Mouse (Mus musculus): ENCODE measurements around the gene Hdac11. TPM values are rescaled to one million over a fixed set of nuclear protein-coding genes. Genes with fewer than 3 reads are reported as not detected.

The Hdac11 gene
- polyA plus RNA-seq, 1 experiment from 2014 or later: 15.6 TPM

GRCm38 (mm10) chr6:91139846-91140245, 16.6 kb upstream of the Hdac11 start:
- WGBS: 33% methylated on average over 4 of the region's 4 CpGs
- no peak overlapping the region for H3K4me2 ChIP-seq
- ATAC-seq (ENCODE audit: insufficient number of reproducible peaks, insufficient read depth, low FRiP score, low TSS enrichment, low read depth): no peak
- H3K27me3 ChIP-seq: no peaks in the 10 kb centered on the region
- H3K9me3 ChIP-seq: no peaks in the 10 kb centered on the region
- H3K27ac ChIP-seq: no peak overlapping the region
- H3K36me3 ChIP-seq: no peaks in the 10 kb centered on the region
- no peak overlapping the region for H3K4me3 ChIP-seq
- H3K9ac ChIP-seq: no peak overlapping the region
- no peaks in the 10 kb centered on the region for H3K4me1 ChIP-seq

- Histone ChIP-seq H3K27ac (no peak overlapping the region), H3K27me3 (no peaks in the 10 kb centered on the region), H3K9ac (no peak overlapping the region), H3K4me3 (no peak overlapping the region), H3K4me1 (peaks cover 13% of the 10 kb centered on the region), H3K9me3 (no peaks in the 10 kb centered on the region), H3K4me2 (no peak overlapping the region), H3K36me3 (no peaks in the 10 kb centered on the region)
- ATAC-seq (ENCODE audit: insufficient number of reproducible peaks, insufficient read depth, low FRiP score, low TSS enrichment, low read depth): no peak
- WGBS: 63% methylated on average over 3 of the region's 3 CpGs
These were observed 11.4 kb upstream of the Hdac11 start for GRCm38 (mm10) chr6:91145056-91145455.

GRCm38 (mm10) chr6:91145572-91145971, 10.9 kb upstream of the Hdac11 start:
- H3K4me1 ChIP-seq: peaks cover 13% of the 10 kb centered on the region
- H3K27me3 ChIP-seq: no peaks in the 10 kb centered on the region
- no peaks in the 10 kb centered on the region for H3K9me3 ChIP-seq
- H3K4me2 ChIP-seq: no peak overlapping the region
- no peak overlapping the region for H3K27ac ChIP-seq
- no peak overlapping the region for H3K9ac ChIP-seq
- H3K36me3 ChIP-seq: no peaks in the 10 kb centered on the region
- no peak overlapping the region for H3K4me3 ChIP-seq
- 71% methylated on average over 5 of the region's 5 CpGs for WGBS
- ATAC-seq (ENCODE audit: insufficient number of reproducible peaks, insufficient read depth, low FRiP score, low TSS enrichment, low read depth): no peak

GRCm38 (mm10) chr6:91146443-91147151, 9.9 kb upstream of the Hdac11 start:
- H3K9ac ChIP-seq: no peak overlapping the region
- no peak overlapping the region for H3K4me3 ChIP-seq
- no peaks in the 10 kb centered on the region for H3K36me3 ChIP-seq
- H3K27ac ChIP-seq: peak overlapping the region; percentile 44; the same call in 1 of the 2 replicates
- H3K9me3 ChIP-seq: no peaks in the 10 kb centered on the region
- no peaks in the 10 kb centered on the region for H3K27me3 ChIP-seq
- H3K4me2 ChIP-seq: no peak overlapping the region
- no peak for ATAC-seq (ENCODE audit: insufficient number of reproducible peaks, insufficient read depth, low FRiP score, low TSS enrichment, low read depth)
- peaks cover 13% of the 10 kb centered on the region for H3K4me1 ChIP-seq
- 19% methylated on average over 5 of the region's 5 CpGs for WGBS

- no peak overlapping the region for H3K4me2 ChIP-seq
- 0 out of 2 replicates have a peak, but pooled peaks have one; percentile 49 for ATAC-seq (ENCODE audit: insufficient number of reproducible peaks, insufficient read depth, low FRiP score, low TSS enrichment, low read depth)
- no peak overlapping the region for H3K4me3 ChIP-seq
- peak overlapping the region; percentile 44; the same call in 1 of the 2 replicates for H3K27ac ChIP-seq
- no peaks in the 10 kb centered on the region for H3K27me3 ChIP-seq
- H3K9me3 ChIP-seq: no peaks in the 10 kb centered on the region
- H3K36me3 ChIP-seq: no peaks in the 10 kb centered on the region
- H3K9ac ChIP-seq: no peak overlapping the region
- H3K4me1 ChIP-seq: peaks cover 13% of the 10 kb centered on the region
- 73% methylated on average over 2 of the region's 2 CpGs for WGBS
These were observed 9.2 kb upstream of the Hdac11 start for GRCm38 (mm10) chr6:91147152-91147770.

GRCm38 (mm10) chr6:91152892-91153548, 3.4 kb upstream of the Hdac11 start:
- no peaks in the 10 kb centered on the region for H3K27me3 ChIP-seq
- peak overlapping the region; percentile 19; the same call in 1 of the 2 replicates for H3K27ac ChIP-seq
- H3K4me1 ChIP-seq: peaks cover 38% of the 10 kb centered on the region
- no peaks in the 10 kb centered on the region for H3K9me3 ChIP-seq
- H3K36me3 ChIP-seq: no peaks in the 10 kb centered on the region
- peak overlapping the region; percentile 55 for H3K4me2 ChIP-seq
- 36% methylated on average over 7 of the region's 7 CpGs for WGBS
- no peak for ATAC-seq (ENCODE audit: insufficient number of reproducible peaks, insufficient read depth, low FRiP score, low TSS enrichment, low read depth)
- peak overlapping the region; percentile 11; the same call in 1 of the 2 replicates for H3K9ac ChIP-seq
- no peak overlapping the region; the same call in 1 of the 2 replicates for H3K4me3 ChIP-seq

GRCm38 (mm10) chr6:91153549-91154064, 2.9 kb upstream of the Hdac11 start:
- H3K4me2 ChIP-seq: peak overlapping the region; percentile 55
- H3K9ac ChIP-seq: peak overlapping the region; percentile 11; the same call in 1 of the 2 replicates

GRCm38 (mm10) chr6:91154685-91155084, 1.8 kb upstream of the Hdac11 start:
- H3K4me1 ChIP-seq: peaks cover 55% of the 10 kb centered on the region

More at GRCm38 (mm10) chr6:91153549-91154064, 2.9 kb upstream of the Hdac11 start:
- WGBS: 2% methylated on average over 10 of the region's 10 CpGs
- Histone ChIP-seq H3K36me3 (0 out of 2 replicates have a peak, but pooled peaks cover under 1% of the 10 kb centered on the region), H3K27me3 (no peaks in the 10 kb centered on the region), H3K4me3 (peak overlapping the region; percentile 27), H3K9me3 (no peaks in the 10 kb centered on the region), H3K4me1 (peaks cover 44% of the 10 kb centered on the region), H3K27ac (peak overlapping the region; percentile 19; the same call in 1 of the 2 replicates)
- peak; percentile 60 for ATAC-seq (ENCODE audit: insufficient number of reproducible peaks, insufficient read depth, low FRiP score, low TSS enrichment, low read depth)

GRCm38 (mm10) chr6:91155286-91155685, 1.2 kb upstream of the Hdac11 start:
- no peaks in the 10 kb centered on the region for H3K9me3 ChIP-seq
- no peak for ATAC-seq (ENCODE audit: insufficient number of reproducible peaks, insufficient read depth, low FRiP score, low TSS enrichment, low read depth)
- no peak overlapping the region for H3K9ac ChIP-seq
- no peak overlapping the region for H3K27ac ChIP-seq
- no peak overlapping the region for H3K4me3 ChIP-seq
- peaks cover 61% of the 10 kb centered on the region for H3K4me1 ChIP-seq
- 81% methylated on average over 3 of the region's 3 CpGs for WGBS
- H3K36me3 ChIP-seq: 0 out of 2 replicates have a peak, but pooled peaks cover 8% of the 10 kb centered on the region
- no peaks in the 10 kb centered on the region for H3K27me3 ChIP-seq
- H3K4me2 ChIP-seq: no peak overlapping the region

More at GRCm38 (mm10) chr6:91154685-91155084, 1.8 kb upstream of the Hdac11 start:
- no peak overlapping the region for H3K9ac ChIP-seq
- ATAC-seq (ENCODE audit: insufficient number of reproducible peaks, insufficient read depth, low FRiP score, low TSS enrichment, low read depth): no peak
- H3K4me2 ChIP-seq: no peak overlapping the region
- H3K9me3 ChIP-seq: no peaks in the 10 kb centered on the region
- no peaks in the 10 kb centered on the region for H3K27me3 ChIP-seq
- no peak overlapping the region for H3K4me3 ChIP-seq
- 59% methylated on average over 4 of the region's 4 CpGs for WGBS
- H3K36me3 ChIP-seq: 0 out of 2 replicates have a peak, but pooled peaks cover 8% of the 10 kb centered on the region
- no peak overlapping the region for H3K27ac ChIP-seq

- Histone ChIP-seq H3K4me3 (peak overlapping the region; percentile 66), H3K27ac (peak overlapping the region; percentile 80; the same call in 1 of the 2 replicates), H3K27me3 (no peaks in the 10 kb centered on the region), H3K4me2 (peak overlapping the region; percentile 83), H3K9ac (no peak overlapping the region), H3K4me1 (peaks cover 69% of the 10 kb centered on the region), H3K36me3 (0 out of 2 replicates have a peak, but pooled peaks cover 8% of the 10 kb centered on the region), H3K9me3 (no peaks in the 10 kb centered on the region)
- 19% methylated on average over 4 of the region's 4 CpGs for WGBS
- ATAC-seq (ENCODE audit: insufficient number of reproducible peaks, insufficient read depth, low FRiP score, low TSS enrichment, low read depth): no peak
These were observed 403 bp upstream of the Hdac11 start for GRCm38 (mm10) chr6:91156062-91156461.

GRCm38 (mm10) chr6:91157237-91157570, 739 bp downstream of the Hdac11 start:
- Histone ChIP-seq H3K27ac (peak overlapping the region; percentile 80), H3K27me3 (no peaks in the 10 kb centered on the region), H3K9ac (peak overlapping the region; percentile 81), H3K4me3 (peak overlapping the region; percentile 66), H3K4me2 (peak overlapping the region; percentile 83), H3K4me1 (peaks cover 78% of the 10 kb centered on the region), H3K36me3 (0 out of 2 replicates have a peak, but pooled peaks cover 8% of the 10 kb centered on the region), H3K9me3 (no peaks in the 10 kb centered on the region)
- WGBS: 12% methylated on average over 6 of the region's 6 CpGs
- no peak for ATAC-seq (ENCODE audit: insufficient number of reproducible peaks, insufficient read depth, low FRiP score, low TSS enrichment, low read depth)
